Mouse (Mus musculus) ES-E14 (cell line): ENCODE measurements around the gene Tmem184b. TPM values are rescaled to one million over a fixed set of nuclear protein-coding genes. Genes with fewer than 3 reads are reported as not detected.
A peak's percentile ranks its signal among the peaks of the same experiment; 100 is the strongest.

ENCODE experiments used
- DNase-seq: peaks from one replicate; pipeline ENCODE4 v3.0.0-alpha.2; 2013; ENCODE audit warnings: low read depth, low spot score
- H3K27ac ChIP-seq: 2 replicates; pipeline ENCODE4 v1.5.1; 2012; ENCODE audit warnings: low read depth, mild to moderate bottlenecking, low read length, moderate library complexity, mixed read lengths; ENCODE audit not compliant: poor library complexity, insufficient read depth, severe bottlenecking
- H3K36me3 ChIP-seq: 2 replicates; pipeline ENCODE4 v1.6.1; 2012; ENCODE audit warnings: mild to moderate bottlenecking, low read length, moderate library complexity, mixed read lengths; ENCODE audit not compliant: control insufficient read depth, poor library complexity, insufficient read depth, severe bottlenecking
- H3K4me1 ChIP-seq, 2 experiments: fragments of 150-350 bp in 1 of 2; sonication (generic) in 1 of 2; 2 replicates each; pipeline ENCODE4 v1.6.1; 2012; ENCODE audit warnings: low read length in 2 of 2, mild to moderate bottlenecking in 1 of 2, mixed read lengths in 1 of 2; ENCODE audit not compliant: control insufficient read depth in 2 of 2, insufficient read depth in 2 of 2, poor library complexity in 1 of 2
- H3K4me3 ChIP-seq, 2 experiments: fragments of 150-350 bp in 1 of 2; sonication (generic) in 1 of 2; 2 replicates each; pipeline ENCODE4 v1.5.1; 2012; ENCODE audit warnings: low read length in 2 of 2, low read depth in 1 of 2, mild to moderate bottlenecking in 1 of 2, mixed read lengths in 1 of 2; ENCODE audit not compliant: insufficient read depth in 1 of 2, poor library complexity in 1 of 2, severe bottlenecking in 1 of 2
- H3K9ac ChIP-seq: 2 replicates; pipeline ENCODE4 v1.6.1; 2012; ENCODE audit warnings: low read depth, mild to moderate bottlenecking, low read length, mixed read lengths; ENCODE audit not compliant: poor library complexity, insufficient read depth, severe bottlenecking
- H3K9me3 ChIP-seq: fragments of 150-350 bp; sonication (generic); 2 replicates; pipeline ENCODE4 v1.6.1; 2012; ENCODE audit warnings: low read depth, mild to moderate bottlenecking, low read length; ENCODE audit not compliant: control insufficient read depth, insufficient read depth
- CHD2 ChIP-seq: IDR thresholded peaks from 2 replicates; pipeline ENCODE4 v1.6.1; 2014; ENCODE audit warnings: mild to moderate bottlenecking, low read depth, low read length, inconsistent platforms
- HCFC1 ChIP-seq: IDR thresholded peaks from 2 replicates; pipeline ENCODE4 v1.6.1; 2012; ENCODE audit warnings: low read length, inconsistent platforms, borderline replicate concordance; ENCODE audit not compliant: insufficient read depth
- MAFK ChIP-seq: IDR thresholded peaks from 2 replicates; pipeline ENCODE4 v1.6.1; 2014; ENCODE audit warnings: mild to moderate bottlenecking, low read depth, low read length, inconsistent platforms; ENCODE audit not compliant: insufficient read depth
- ZC3H11A ChIP-seq: IDR thresholded peaks from 2 replicates; pipeline ENCODE4 v1.6.1; 2012; ENCODE audit warnings: low read depth, mild to moderate bottlenecking, inconsistent platforms, low read length, borderline replicate concordance
- ZNF384 ChIP-seq: IDR thresholded peaks from 2 replicates; pipeline ENCODE4 v1.6.1; 2012; ENCODE audit warnings: low read depth, low read length, inconsistent platforms
- in situ Hi-C, 2 experiments: fragments of 600-800 bp; cut with MboI; formaldehyde crosslinking; loops; one replicate each; pipeline ENCODE4 v1.15.1; 2025; ENCODE audit warnings: low sequenced_read_pairs in 2 of 2, inconsistent platforms in 1 of 2; ENCODE audit not compliant: unreplicated experiment in 2 of 2
- total RNA-seq: library from RNA; depleted of rRNA; stranded (reverse); fragments of 300-350 nt; gene quantifications from 2 replicates; pipeline ENCODE4 v1.2.3, GENCODE M21; 2012

Tmem184b gene
- total RNA-seq, 1 experiment: 40.6 TPM

GRCm38 (mm10) chr15:79347165-79347844, 56.1 kb downstream of the Tmem184b start:
- Histone ChIP-seq H3K4me3 (peak overlapping the region; percentile 87 to 97), H3K9me3 (no peaks in the 10 kb centered on the region), H3K27ac (peak overlapping the region; percentile 91; the same call in 1 of the 2 replicates), H3K9ac (peak overlapping the region; percentile 95), H3K36me3 (no peaks in the 10 kb centered on the region), H3K4me1 (peaks cover 3 to 26% of the 10 kb centered on the region in 2 experiments; a peak in 3 of 4 replicates)
- DNase-seq: peak; percentile 93
- in situ Hi-C loops: no loop called here
- TF ChIP-seq ZC3H11A (no peak), ZNF384 (no peak), CHD2 (no peak), MAFK (peak; percentile 68), HCFC1 (no peak)

- no peak for TF ChIP-seq ZNF384
- TF ChIP-seq ZC3H11A: no peak
- TF ChIP-seq MAFK: no peak
- TF ChIP-seq CHD2: no peak
- no peak for TF ChIP-seq HCFC1
- Histone ChIP-seq H3K9me3 (no peaks in the 10 kb centered on the region), H3K4me1 (peaks cover 3 to 16% of the 10 kb centered on the region in 2 experiments; a peak in 2 of 4 replicates), H3K9ac (peak within 1 kb of the TSS; percentile 95), H3K27ac (peak within 1 kb of the TSS; percentile 91; the same call in 1 of the 2 replicates), H3K4me3 (peak within 1 kb of the TSS; percentile 87 to 97), H3K36me3 (no peaks in the 10 kb centered on the region)
- no peak for DNase-seq
- in situ Hi-C loops: no loop called here
Measured at GRCm38 (mm10) chr15:79346051-79346793, 57.1 kb downstream of the Tmem184b start, which contains the start of gene Maff. Maff (plus strand) TSS chr15:79346621.

- TF ChIP-seq CHD2 (no peak), ZC3H11A (no peak), HCFC1 (no peak), ZNF384 (no peak), MAFK (no peak)
- Histone ChIP-seq H3K36me3 (no peaks in the 10 kb centered on the region), H3K9ac (no peak overlapping the region), H3K27ac (no peak overlapping the region), H3K9me3 (no peaks in the 10 kb centered on the region), H3K4me3 (no peak overlapping the region), H3K4me1 (peaks cover 3 to 6% of the 10 kb centered on the region in 2 experiments; a peak in 2 of 4 replicates)
- no peak for DNase-seq
- in situ Hi-C loops: no loop called here
Measured at GRCm38 (mm10) chr15:79344627-79345026, 58.7 kb downstream of the Tmem184b start.

GRCm38 (mm10) chr15:79342641-79343337, 60.6 kb downstream of the Tmem184b start:
- Histone ChIP-seq H3K27ac (no peak overlapping the region), H3K4me1 (peaks cover 3 to 5% of the 10 kb centered on the region in 2 experiments; a peak in 2 of 4 replicates)

More at GRCm38 (mm10) chr15:79342641-79343337, 60.6 kb downstream of the Tmem184b start:
- in situ Hi-C loops: no loop called here
- Histone ChIP-seq H3K4me3 (no peak overlapping the region), H3K9ac (no peak overlapping the region), H3K36me3 (no peaks in the 10 kb centered on the region), H3K9me3 (no peaks in the 10 kb centered on the region)
- no peak for DNase-seq
- TF ChIP-seq CHD2 (no peak), MAFK (no peak), HCFC1 (no peak), ZNF384 (no peak), ZC3H11A (no peak)
